Mouse (Mus musculus) ovary, adult 18-20 months (tissue): ENCODE measurements around the gene Mia3.
"Not testable (repeated sequence)": the region's sequence is repeated elsewhere in the genome, so short reads cannot be mapped to it uniquely, and the experiment has no call there.

Experiments
- DNase-seq: peaks from one replicate; pipeline ENCODE4 v3.0.0; 2022; ENCODE audit warnings: low spot score, mixed read lengths

The Mia3 gene

DNA sequence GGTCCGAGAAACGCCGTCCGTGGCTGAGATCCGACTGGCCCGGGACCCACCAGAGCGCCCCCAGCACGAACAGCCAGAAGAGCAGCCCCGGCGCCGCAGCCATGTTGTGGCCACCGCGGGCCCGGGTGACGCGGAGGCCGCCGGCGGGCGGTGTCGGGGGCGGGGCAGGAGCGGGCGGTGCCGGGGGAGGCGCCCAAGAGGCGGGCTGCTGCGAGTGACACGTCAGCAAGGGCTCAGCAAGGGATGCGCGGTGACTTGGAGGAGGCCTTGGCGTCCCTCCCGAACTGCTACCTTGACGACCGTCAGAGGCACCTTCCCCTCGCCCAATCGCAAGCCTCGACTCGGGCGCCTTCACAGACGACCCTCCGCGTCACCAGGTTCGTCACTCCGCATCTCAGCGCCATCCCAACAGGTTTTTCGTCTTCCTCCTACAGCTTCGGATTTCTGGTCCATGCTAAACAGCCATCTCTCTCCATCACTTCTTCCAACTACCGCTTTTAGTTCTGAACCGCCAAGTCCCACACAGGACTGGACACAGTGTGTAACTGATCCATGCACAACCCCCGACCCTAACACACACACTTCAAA lies at the start of gene Mia3:
TSS of gene Mia3 (minus strand) at position 127 of the 588 bp plus-strand sequence.
- DNase-seq = peak; percentile 91

DNA sequence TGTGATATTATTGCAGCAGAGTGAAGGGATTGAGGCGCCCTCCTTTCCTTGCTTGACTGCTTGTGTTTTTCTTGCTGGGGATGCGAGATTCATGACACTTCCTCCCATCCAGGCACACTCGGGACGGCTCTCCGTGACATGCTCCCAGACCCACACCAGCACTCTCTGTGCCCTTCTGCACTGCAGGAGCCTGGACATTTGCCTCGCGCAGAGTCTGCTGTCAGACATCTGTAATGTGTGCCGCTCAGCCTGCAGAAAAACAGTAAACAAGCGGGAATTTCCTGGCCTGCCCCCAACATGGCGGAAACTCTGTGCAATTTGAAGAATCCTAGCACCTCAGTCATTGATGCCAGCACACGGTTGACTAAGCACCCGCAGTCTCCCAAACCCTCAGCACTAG lies 48.5 kb upstream of the Mia3 start, which contains the start of gene Hhipl2:
TSS of gene Hhipl2 (plus strand) at position 343 of the 400 bp plus-strand sequence.
- no peak for DNase-seq

DNA sequence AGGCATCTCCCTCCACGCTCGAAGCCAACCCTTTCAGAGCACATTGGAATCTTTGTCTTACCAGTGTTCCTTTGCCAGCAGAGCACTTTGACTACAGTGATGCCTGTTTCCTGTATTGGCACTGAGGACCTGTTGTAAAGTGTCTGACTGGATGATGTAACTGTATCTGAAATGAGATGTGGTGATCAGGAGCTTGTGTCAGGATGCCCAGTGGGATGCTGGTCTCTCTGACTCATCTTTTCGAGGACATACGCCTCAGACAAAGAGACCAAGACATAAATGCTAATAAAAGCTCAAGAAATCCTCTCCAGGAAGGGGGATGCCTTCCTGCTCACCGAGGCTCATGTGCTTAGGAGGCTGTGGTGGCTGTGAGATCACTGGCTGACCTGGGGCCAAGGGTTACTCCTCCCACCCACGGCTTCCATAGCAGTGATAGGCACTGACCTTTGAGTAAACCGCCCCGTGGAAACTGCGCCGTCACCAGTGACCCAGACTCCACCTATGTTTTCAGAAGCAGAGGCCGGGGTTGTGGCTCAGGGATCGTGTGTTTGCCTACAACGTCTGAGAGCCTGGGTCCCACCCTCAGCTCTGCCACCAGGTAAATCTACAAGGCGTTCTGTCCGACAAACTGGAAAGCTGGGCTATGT lies 44.9 kb upstream of the Mia3 start:
- no peak for DNase-seq

DNA sequence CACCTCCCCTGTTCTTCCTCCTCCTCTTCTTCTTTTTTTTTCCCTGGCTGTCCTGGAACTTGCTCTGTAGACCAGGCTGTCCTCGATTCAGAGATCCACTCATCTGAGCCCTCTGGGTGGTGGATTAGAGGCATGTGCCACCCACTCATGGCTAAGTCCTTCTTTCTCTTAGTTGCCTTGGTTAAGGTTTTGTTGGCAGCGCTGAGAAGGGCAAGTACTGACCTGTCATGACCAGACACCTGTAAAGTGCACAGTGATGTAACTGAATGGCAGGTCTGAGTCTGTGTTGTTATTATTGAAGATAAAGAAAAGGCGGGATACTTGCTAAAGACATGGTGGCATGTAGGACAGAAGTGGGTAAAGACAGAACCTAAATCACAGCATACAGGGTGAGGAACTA lies 34.0 kb upstream of the Mia3 start:
- DNase-seq = no peak

DNA sequence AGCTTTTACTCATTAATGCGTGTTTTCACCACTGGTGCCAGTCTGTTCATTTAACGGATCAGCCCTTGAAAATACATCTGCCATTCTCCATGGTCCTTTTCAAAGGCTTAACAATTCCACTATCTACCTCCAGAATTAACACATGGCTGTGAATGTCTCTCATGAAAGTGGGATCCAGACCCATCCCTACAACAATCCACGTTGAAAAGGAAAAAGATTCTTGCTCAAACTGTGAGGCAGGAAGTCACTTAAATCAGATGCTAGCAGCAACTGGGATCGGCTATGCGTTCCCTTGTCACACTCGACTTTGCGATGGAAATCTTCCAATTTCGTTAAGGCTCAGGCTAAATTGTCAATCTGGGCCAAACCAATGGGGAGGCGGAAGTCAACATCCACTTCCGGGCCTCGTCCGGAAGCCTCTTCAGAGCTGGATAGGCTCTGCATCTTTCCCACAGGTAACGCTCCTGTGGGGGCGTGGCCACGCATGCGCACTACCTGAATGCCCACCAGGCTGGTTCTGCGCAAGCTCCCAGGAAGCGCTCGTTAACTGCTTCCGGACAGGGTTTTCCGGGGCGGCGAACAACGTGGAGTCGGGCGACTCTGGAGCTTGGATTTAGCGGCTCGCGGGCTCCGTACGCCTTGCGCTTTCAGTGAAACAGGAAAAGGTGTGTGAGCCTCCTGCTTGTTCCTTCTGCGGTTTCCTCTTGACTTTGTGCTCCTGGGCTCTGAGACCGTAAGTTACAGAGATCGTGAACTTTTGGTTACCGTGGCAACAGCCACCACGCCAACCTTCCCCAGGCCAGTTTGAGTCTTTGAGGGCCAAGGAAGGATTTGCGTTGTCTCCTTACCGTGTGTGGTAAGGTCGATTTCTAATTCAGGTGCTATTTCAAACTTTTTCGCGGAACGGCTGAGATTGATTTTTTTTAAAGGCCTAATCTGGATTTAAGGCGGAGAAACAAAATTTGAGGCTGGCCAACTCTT lies 19.4 kb upstream of the Mia3 start, which contains the start of gene Taf1a:
TSS of gene Taf1a (plus strand) at position 556 of the 981 bp plus-strand sequence.
- DNase-seq = peak; percentile 90

DNA sequence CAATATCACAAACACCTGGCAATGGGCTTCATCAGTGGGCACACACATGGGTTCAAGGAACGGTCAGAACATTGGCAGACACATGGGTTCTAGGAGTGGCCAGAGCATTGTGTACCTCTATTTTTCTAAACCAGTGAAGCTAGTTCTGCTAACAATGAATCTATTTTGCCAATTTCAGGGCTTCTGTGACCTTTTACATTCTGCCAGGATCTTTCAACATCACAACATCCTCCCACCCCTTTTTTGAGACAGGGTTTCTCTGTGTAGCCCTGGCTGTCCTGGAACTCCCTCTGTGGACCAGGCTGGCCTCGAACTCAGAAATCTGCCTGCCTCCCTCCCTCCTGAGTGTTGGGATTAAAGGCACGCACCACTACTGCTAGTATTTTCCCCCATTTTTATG lies 18.1 kb upstream of the Mia3 start:
- DNase-seq = not testable (repeated sequence)

DNA sequence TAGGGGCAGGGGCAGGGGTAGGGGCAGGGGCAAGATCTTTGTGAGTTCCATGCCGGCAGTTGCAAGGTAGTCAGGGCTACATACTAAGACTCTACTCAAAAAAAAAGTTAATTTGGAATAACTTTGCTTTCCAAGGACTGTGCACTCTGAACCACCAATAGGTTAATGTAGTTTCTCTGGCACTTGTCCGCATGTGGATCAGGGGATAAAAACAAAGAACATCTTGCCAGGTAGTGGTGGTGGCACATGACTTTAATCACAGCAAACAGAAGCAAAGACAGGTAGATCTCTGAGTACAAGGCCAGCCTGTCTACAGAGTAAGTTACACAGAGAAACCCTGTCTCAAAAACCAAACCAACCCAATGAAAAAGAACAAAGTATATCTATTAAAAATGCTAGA lies 13.3 kb upstream of the Mia3 start:
- DNase-seq = no peak

DNA sequence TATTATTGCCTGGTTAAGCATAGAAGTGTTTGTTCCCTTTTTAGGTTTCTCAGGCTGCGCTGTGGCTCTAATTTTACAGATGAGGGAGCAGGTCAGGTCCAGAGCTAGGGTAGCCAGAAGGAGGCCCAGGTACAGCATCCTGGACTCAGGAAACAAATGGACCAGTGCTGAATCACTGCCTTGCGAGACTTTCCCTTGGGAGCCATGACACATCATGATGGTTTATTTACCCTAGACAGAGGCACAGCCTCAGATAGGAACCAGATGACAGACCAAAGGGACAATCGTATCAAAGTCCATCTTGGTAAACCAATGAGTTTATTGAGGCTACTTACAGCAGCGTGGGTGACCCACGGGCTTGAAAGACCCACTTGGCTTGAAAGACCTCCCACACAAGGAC lies 12.5 kb upstream of the Mia3 start:
- no peak for DNase-seq

DNA sequence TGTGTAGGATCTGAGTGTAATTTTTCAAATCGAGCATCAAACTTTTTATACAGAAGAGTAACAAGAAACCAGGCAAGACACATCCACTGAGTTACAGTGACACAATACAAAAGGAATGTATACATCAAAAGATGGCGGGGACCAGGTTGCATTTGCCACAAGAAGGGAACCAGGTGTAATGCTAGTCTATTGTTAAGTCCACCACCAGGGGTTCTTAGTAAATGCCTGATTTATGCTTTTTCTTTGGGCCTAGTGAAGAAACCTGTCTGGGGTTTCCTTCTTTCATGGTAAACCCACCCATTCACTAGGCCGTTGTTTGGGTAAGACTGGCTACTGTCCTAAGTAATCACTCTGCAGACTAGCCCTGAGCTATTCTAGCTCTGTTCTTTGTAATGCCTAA lies 10.0 kb upstream of the Mia3 start:
- DNase-seq = not testable (repeated sequence)

DNA sequence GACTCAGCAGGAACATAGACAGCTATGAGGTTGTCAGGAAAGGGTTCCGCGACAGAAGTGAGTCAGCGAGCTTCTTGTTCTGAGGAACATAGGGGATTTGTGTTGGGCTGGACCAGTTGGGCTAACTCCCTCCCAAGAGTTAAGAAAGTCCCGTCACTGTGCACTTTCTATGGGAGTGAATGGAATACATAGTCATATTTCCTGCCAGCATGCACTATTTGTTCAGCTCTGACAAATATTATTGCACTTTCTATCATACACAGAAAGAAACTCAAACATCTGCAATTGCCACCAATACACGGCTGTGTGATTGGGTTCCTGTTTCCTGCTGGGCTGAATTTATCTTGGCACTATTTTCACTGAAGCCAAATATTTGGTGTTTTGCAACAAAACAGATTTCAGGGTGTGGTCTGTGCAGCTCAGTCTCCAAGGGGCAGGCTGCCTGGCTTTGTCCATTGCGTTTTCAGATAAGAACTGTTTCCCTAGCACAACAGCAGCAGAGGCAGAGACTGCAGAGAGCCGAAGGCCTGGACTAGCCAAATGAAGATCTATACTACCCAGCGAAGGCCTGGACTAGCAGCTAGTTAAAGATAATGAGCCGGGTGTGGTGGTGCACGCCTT lies 9.1 kb upstream of the Mia3 start:
- DNase-seq = peak; percentile 10

DNA sequence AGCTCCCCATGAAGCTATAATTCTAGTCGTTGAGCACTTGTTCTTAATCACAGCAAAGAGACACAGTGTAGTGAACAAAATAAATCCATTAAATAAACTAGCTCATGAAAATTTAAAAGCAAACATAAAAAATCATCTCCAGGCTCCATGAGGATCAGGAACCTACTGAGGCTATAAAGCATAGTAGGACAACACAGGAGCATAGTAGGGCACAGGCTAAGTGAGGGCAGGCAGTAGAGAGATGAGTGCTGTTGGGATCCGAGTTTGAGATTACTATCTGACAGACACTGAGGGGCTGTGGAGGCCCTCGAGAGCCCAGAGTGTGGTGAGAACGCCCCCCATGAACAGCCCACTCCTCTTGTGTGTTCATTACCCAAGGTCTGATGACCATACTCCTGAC lies 7.7 kb upstream of the Mia3 start:
- DNase-seq = no peak

DNA sequence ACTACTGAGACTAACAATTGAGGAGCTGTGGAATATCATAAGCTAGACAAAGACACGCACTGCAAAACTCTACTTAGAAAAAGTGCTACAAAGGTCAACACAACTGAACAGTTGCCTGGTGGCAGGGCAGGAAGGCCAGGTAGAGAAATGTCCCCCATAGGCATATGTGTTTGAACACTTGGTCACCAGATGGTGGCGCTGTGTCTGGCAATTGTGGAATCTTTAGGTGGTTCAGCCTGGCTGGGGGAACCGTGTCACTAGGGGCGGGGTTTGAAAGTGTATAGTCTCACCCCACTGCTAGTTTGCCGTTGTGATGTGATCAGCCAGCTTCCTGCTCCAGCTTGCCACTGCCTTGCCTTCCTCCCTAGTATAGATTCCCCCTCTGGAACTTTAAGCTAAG lies 5.4 kb upstream of the Mia3 start:
- DNase-seq = no peak

DNA sequence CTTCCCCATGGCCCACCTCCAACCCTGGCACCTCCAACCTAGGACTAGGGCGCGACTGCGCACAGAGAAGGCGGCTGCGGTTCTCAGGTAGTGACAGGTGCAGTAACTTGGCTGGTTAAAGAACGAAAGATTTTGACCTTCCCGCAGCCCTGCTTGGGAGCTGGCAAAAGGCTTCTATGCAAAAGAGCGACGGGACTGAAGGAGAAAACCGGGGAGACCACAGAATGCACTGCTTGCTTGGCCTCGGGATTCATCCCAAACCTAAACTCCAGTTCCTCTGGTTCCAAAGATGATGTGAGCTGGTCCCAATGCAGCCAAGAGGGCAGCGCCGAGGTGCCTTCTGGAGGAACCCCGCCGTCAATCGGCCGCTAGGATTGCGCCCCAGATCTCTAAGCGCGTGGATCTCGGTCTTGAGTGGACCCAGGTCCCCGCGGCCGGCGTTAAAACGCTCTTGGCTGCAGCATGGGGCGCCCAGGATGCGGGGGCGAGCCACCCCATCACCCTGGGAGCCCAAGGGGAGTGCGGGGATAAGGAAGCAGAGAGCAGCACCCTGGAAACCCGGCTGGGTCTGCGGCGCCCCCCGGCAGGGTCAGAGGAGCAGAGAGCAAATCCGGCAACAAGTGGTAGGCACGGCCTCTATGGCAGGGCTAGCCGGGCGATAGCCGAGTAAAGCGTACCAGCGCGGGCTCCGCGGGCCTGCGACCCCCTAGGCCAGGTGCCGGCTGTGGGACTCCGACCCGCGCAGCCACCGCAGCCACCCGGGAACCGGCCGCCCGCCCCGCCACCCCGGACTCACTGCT lies 552 bp downstream of the Mia3 start:
- no peak for DNase-seq

DNA sequence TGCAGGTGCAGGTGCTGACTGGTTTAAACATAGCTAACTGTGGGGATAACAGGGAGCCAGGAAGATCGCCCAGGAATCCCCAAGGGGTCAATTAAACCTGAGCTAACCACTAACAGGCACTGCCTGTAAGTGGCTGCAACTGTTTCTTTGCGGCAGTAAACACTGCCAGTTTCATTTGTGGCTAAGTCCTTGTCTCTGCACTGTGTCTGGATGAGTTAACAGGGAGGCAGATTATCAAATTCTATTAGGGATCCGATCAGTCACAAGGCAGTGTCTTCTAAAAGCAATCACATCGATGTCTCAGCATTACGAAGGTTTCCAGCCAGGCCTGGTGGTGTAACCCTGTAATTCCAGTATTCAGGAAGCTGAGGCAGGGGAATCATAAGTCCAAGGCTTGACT lies 3.0 kb downstream of the Mia3 start:
- no peak for DNase-seq

DNA sequence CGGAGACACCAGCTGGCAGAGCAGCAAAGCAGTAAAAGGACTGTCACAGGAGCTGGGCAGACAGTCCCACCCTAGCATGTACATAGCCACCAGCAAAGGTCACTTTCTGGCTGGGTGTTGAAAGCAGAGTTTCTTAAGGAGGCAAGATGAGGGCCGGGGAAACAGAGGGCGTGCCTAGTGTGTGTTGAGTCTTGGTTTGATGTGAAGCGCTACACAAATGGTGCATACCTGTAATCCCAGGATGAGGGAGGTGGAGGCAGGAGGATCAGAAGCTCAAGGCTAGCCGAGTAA lies 5.8 kb downstream of the Mia3 start:
- no peak for DNase-seq

DNA sequence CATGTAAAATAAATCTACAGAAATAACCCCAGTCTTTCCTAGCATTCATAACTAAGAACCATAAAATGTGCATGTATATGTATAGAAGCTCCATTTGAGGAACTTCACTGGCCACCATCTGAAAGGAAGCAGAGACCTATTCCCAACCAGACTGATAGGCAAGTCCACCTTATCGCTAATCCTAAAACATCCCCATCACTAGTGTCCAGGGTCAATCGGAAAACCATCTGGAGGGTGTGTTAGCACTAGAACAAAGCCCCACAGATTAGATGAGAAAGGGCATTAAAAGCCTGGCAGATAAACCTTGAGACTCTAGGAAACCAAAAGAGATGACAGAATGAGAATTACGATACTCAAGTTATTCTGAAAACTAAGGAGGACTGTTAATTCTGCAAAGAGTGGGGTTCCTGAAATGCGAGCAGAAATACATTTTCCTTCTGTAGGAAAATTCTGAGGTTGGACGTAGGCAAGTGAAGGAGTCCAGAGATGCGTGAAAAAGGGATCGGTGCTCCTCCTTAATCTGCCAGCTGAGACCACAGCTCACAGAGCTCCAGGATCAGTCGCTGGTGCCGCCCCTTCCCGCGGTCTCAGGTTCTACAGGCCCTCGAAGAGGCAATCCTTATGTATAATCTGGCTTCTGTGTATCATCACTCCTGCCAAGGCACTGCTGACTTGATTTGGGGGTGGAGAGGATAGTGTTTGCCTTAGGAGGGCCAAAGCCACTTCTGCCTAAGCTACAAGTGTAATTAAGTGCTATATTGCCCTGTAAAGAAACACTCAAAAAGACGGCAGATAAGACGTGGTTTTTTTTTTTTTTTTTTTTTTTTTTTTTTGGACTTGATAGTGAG lies 6.4 kb downstream of the Mia3 start:
- DNase-seq = no peak

DNA sequence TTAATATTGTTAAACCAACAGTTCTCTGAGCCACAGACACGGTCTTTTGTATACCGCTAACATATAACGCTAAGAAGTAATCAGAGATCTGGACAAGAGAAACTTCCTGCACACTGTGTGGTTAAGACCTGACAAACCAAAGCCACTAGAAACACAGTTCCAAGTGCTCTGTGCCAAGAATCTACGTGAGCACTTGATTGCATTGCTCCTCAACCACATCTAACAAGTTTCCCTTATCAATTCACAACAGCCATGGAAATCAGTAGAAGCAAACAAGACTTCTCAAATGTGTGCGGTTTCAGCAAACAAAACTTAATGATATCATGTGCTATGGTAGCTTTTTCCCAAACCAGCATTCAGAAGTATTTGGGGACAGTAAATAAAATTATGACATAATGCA lies 7.1 kb downstream of the Mia3 start:
- no peak for DNase-seq

DNA sequence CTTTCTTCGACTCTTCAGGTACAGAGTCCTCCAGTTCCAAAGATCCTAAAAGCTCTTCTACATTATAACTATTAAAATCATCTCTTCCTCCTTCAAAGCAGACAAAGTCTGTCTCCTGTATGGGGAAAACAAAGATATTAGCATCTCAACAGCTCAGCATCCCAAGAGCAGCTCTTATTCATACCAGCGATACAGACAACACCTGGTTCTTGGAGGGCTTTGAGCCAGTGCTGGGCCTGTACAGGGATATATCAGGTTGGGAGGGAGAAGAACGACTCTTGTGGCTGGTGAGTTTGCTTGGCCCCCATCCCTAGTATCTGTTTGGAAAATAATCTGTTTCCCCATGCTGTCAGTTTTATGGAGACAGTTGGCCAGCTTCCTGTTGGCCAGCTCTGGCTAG lies 10.5 kb downstream of the Mia3 start:
- no peak for DNase-seq

DNA sequence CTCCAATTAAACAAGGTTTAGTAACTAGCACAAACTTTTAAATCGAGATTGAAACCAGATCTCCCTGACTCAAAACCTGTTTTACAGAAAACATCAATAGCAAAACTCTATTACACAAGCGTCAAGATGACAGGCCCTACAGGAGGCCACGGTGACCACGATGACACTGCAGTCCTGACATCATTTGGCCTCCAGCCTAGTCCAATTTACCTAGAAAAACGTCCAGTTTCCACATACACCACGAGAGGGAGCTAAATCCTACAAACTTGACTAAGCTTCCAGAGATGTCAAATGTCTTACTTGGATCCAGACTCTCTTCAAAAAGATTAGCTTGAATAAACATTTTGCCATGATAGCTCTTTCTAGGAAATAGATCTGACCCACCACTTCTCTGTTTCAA lies 19.5 kb downstream of the Mia3 start:
- no peak for DNase-seq

DNA sequence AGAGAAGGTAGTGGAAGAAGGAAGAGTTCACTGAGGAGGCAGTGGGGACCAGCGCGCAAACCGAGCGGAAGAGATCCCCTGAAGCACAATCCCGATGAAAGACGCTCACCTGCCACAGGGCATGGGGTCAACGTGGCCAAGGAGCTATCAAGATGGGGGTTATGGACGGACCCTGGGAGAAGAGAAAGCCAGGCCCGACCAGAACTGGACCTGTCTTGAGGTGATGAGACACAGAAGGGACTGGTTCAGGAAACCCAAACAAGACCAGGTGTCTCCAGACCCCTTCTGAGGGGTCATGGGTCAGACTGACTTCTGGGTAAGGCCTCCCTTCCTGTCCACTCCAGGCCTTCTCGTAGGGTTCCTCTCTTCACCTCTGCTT lies 23.5 kb downstream of the Mia3 start:
- no peak for DNase-seq
